Mouse (Mus musculus): ENCODE results near the gene 1700001O22Rik. TPM values are rescaled to one million over a fixed set of nuclear protein-coding genes. Genes with fewer than 3 reads are reported as not detected.

The 1700001O22Rik gene
- polyA plus RNA-seq, 1 experiment from 2014 or later, result 1.8 TPM

GRCm38 (mm10) chr2:30830283-30830795, 26.9 kb upstream of the 1700001O22Rik start, which contains the start of gene Asb6:
TSS of gene Asb6 (minus strand) at chr2:30830333.
- no peak within 1 kb of the TSS for H3K27ac ChIP-seq
- no peak within 1 kb of the TSS for H3K4me3 ChIP-seq (replicated peaks)
- no peaks in the 10 kb centered on the region for H3K27me3 ChIP-seq (replicated peaks)
- no peak for ATAC-seq
- H3K9me3 ChIP-seq, result no peaks in the 10 kb centered on the region
- H3K4me1 ChIP-seq (replicated peaks), result peaks cover 16% of the 10 kb centered on the region
- H3K9ac ChIP-seq, result no peak within 1 kb of the TSS
- H3K4me2 ChIP-seq (replicated peaks), result no peak within 1 kb of the TSS
- 36% methylated on average over 4 of the region's 4 CpGs for WGBS
- peaks cover 5% of the 10 kb centered on the region for H3K36me3 ChIP-seq

GRCm38 (mm10) chr2:30829315-30829714, 25.9 kb upstream of the 1700001O22Rik start:
- ATAC-seq, result no peak
- Histone ChIP-seq H3K4me2 (replicated peaks) (no peak overlapping the region), H3K9me3 (no peaks in the 10 kb centered on the region), H3K9ac (no peak overlapping the region), H3K4me3 (replicated peaks) (no peak overlapping the region), H3K27me3 (replicated peaks) (no peaks in the 10 kb centered on the region), H3K4me1 (replicated peaks) (peaks cover 16% of the 10 kb centered on the region), H3K27ac (no peak overlapping the region), H3K36me3 (peaks cover 13% of the 10 kb centered on the region)
- 43% methylated on average over 5 of the region's 5 CpGs for WGBS

- Histone ChIP-seq H3K9ac (peak overlapping the region; percentile 80), H3K9me3 (no peaks in the 10 kb centered on the region), H3K4me1 (replicated peaks) (peaks cover 28% of the 10 kb centered on the region), H3K4me2 (replicated peaks) (peak overlapping the region; percentile 91), H3K27ac (peak overlapping the region; percentile 54; the same call in 1 of the 2 replicates), H3K36me3 (peaks cover 27% of the 10 kb centered on the region), H3K4me3 (replicated peaks) (peak overlapping the region; percentile 93), H3K27me3 (replicated peaks) (no peaks in the 10 kb centered on the region)
- ATAC-seq, result peak; percentile 91
- WGBS, result under 1% methylated on average over 63 of the region's 63 CpGs
These were observed 24.5 kb upstream of the 1700001O22Rik start for GRCm38 (mm10) chr2:30827749-30828475.

- peaks cover 36% of the 10 kb centered on the region for H3K36me3 ChIP-seq
- peak overlapping the region; percentile 80 for H3K9ac ChIP-seq
- H3K4me3 ChIP-seq (replicated peaks), result peak overlapping the region; percentile 93
- ATAC-seq, result peak; percentile 6
- peak overlapping the region; percentile 91 for H3K4me2 ChIP-seq (replicated peaks)
- no peaks in the 10 kb centered on the region for H3K9me3 ChIP-seq
- H3K4me1 ChIP-seq (replicated peaks), result peaks cover 35% of the 10 kb centered on the region
- H3K27me3 ChIP-seq (replicated peaks), result no peaks in the 10 kb centered on the region
- H3K27ac ChIP-seq, result peak overlapping the region; percentile 54; the same call in 1 of the 2 replicates
- WGBS, result 30% methylated on average over 26 of the region's 26 CpGs
These were observed 23.6 kb upstream of the 1700001O22Rik start for GRCm38 (mm10) chr2:30826825-30827748.

- no peak overlapping the region for H3K4me2 ChIP-seq (replicated peaks)
- no peak overlapping the region for H3K4me3 ChIP-seq (replicated peaks)
- ATAC-seq, result peak; percentile 57
- H3K36me3 ChIP-seq, result peaks cover 60% of the 10 kb centered on the region
- H3K27ac ChIP-seq, result peak overlapping the region; percentile 51
- H3K9me3 ChIP-seq, result no peaks in the 10 kb centered on the region
- peak overlapping the region; percentile 20; the same call in 1 of the 2 replicates for H3K9ac ChIP-seq
- 65% methylated on average over 13 of the region's 13 CpGs for WGBS
- peaks cover 35% of the 10 kb centered on the region for H3K4me1 ChIP-seq (replicated peaks)
- H3K27me3 ChIP-seq (replicated peaks), result no peaks in the 10 kb centered on the region
These were observed 20.1 kb upstream of the 1700001O22Rik start for GRCm38 (mm10) chr2:30823385-30824153.

- no peak overlapping the region for H3K9ac ChIP-seq
- peaks cover 60% of the 10 kb centered on the region for H3K36me3 ChIP-seq
- no peaks in the 10 kb centered on the region for H3K9me3 ChIP-seq
- H3K4me2 ChIP-seq (replicated peaks), result no peak overlapping the region
- no peak overlapping the region for H3K27ac ChIP-seq
- ATAC-seq, result no peak
- peaks cover 31% of the 10 kb centered on the region for H3K4me1 ChIP-seq (replicated peaks)
- no peak overlapping the region for H3K4me3 ChIP-seq (replicated peaks)
- WGBS, result 89% methylated on average over 8 of the region's 8 CpGs
- no peaks in the 10 kb centered on the region for H3K27me3 ChIP-seq (replicated peaks)
These were observed 19.0 kb upstream of the 1700001O22Rik start for GRCm38 (mm10) chr2:30822460-30822859.

GRCm38 (mm10) chr2:30821073-30821472, 17.6 kb upstream of the 1700001O22Rik start:
- Histone ChIP-seq H3K36me3 (peaks cover 67% of the 10 kb centered on the region), H3K4me1 (replicated peaks) (peaks cover 19% of the 10 kb centered on the region), H3K27me3 (replicated peaks) (no peaks in the 10 kb centered on the region), H3K9me3 (no peaks in the 10 kb centered on the region), H3K9ac (no peak overlapping the region), H3K4me3 (replicated peaks) (no peak overlapping the region), H3K27ac (no peak overlapping the region), H3K4me2 (replicated peaks) (no peak overlapping the region)
- WGBS, result 95% methylated on average over 3 of the region's 3 CpGs
- ATAC-seq, result no peak

- no peak for ATAC-seq
- no peak overlapping the region for H3K4me3 ChIP-seq (replicated peaks)
- no peak overlapping the region for H3K9ac ChIP-seq
- H3K27me3 ChIP-seq (replicated peaks), result no peaks in the 10 kb centered on the region
- no peak overlapping the region for H3K27ac ChIP-seq
- 92% methylated on average over 5 of the region's 5 CpGs for WGBS
- H3K9me3 ChIP-seq, result no peaks in the 10 kb centered on the region
- H3K4me1 ChIP-seq (replicated peaks), result peaks cover 19% of the 10 kb centered on the region
- peaks cover 71% of the 10 kb centered on the region for H3K36me3 ChIP-seq
- no peak overlapping the region for H3K4me2 ChIP-seq (replicated peaks)
These were observed 16.4 kb upstream of the 1700001O22Rik start for GRCm38 (mm10) chr2:30819873-30820272.

- Histone ChIP-seq H3K4me2 (replicated peaks) (no peak overlapping the region), H3K36me3 (peaks cover 59% of the 10 kb centered on the region), H3K4me3 (replicated peaks) (no peak overlapping the region), H3K4me1 (replicated peaks) (no peaks in the 10 kb centered on the region), H3K9me3 (no peaks in the 10 kb centered on the region), H3K27ac (no peak overlapping the region), H3K27me3 (replicated peaks) (no peaks in the 10 kb centered on the region), H3K9ac (no peak overlapping the region)
- ATAC-seq, result no peak
- 68% methylated on average over 1 of the region's 1 CpGs for WGBS
These were observed 12.9 kb upstream of the 1700001O22Rik start for GRCm38 (mm10) chr2:30816383-30816782.

- H3K27ac ChIP-seq, result no peak overlapping the region
- H3K4me1 ChIP-seq (replicated peaks), result peaks cover 18% of the 10 kb centered on the region
- no peak overlapping the region for H3K9ac ChIP-seq
- H3K27me3 ChIP-seq (replicated peaks), result no peaks in the 10 kb centered on the region
- ATAC-seq, result no peak
- no peak overlapping the region for H3K4me2 ChIP-seq (replicated peaks)
- WGBS, result 81% methylated on average over 7 of the region's 7 CpGs
- H3K36me3 ChIP-seq, result peaks cover 24% of the 10 kb centered on the region
- no peak overlapping the region for H3K4me3 ChIP-seq (replicated peaks)
- H3K9me3 ChIP-seq, result no peaks in the 10 kb centered on the region
These were observed 7.1 kb upstream of the 1700001O22Rik start for GRCm38 (mm10) chr2:30810573-30810972.

GRCm38 (mm10) chr2:30809503-30809902, 6.0 kb upstream of the 1700001O22Rik start:
- H3K27ac ChIP-seq, result no peak overlapping the region
- 41% methylated on average over 5 of the region's 5 CpGs for WGBS
- peaks cover 18% of the 10 kb centered on the region for H3K4me1 ChIP-seq (replicated peaks)
- peaks cover 18% of the 10 kb centered on the region for H3K36me3 ChIP-seq
- no peak overlapping the region for H3K9ac ChIP-seq
- H3K27me3 ChIP-seq (replicated peaks), result no peaks in the 10 kb centered on the region
- peak overlapping the region; percentile 89 for H3K4me2 ChIP-seq (replicated peaks)
- no peaks in the 10 kb centered on the region for H3K9me3 ChIP-seq
- ATAC-seq, result no peak
- no peak overlapping the region for H3K4me3 ChIP-seq (replicated peaks)
